Mouse (Mus musculus) limb, embryonic 10.5 days (tissue): ENCODE data around the gene Tnfsf15. TPM values are rescaled to one million over a fixed set of nuclear protein-coding genes. Genes with fewer than 3 reads are reported as not detected.

Experiments used
- DNase-seq: peaks from one replicate; pipeline ENCODE4 v3.0.0-alpha.2; 2017; ENCODE audit warnings: low spot score
- H3K27ac ChIP-seq: fragments of 300-500 bp; sonication (generic); 2 replicates; pipeline ENCODE4 v1.5.1; 2016; ENCODE audit warnings: mild to moderate bottlenecking
- H3K27me3 ChIP-seq: fragments of 300-500 bp; sonication (generic); 2 replicates; pipeline ENCODE4 v1.6.1; 2016; ENCODE audit warnings: low read depth, mild to moderate bottlenecking; ENCODE audit not compliant: poor library complexity, severe bottlenecking
- H3K36me3 ChIP-seq: fragments of 300-500 bp; sonication (generic); 2 replicates; pipeline ENCODE4 v1.6.1; 2016; ENCODE audit warnings: mild to moderate bottlenecking, moderate library complexity
- H3K4me1 ChIP-seq: fragments of 300-500 bp; sonication (generic); 2 replicates; pipeline ENCODE4 v1.6.1; 2016
- H3K4me3 ChIP-seq: fragments of 300-500 bp; sonication (generic); 2 replicates; pipeline ENCODE4 v1.5.1; 2016; ENCODE audit warnings: mild to moderate bottlenecking, moderate library complexity
- H3K9me3 ChIP-seq: fragments of 300-500 bp; sonication (generic); replicated peaks from 2 replicates; pipeline ENCODE4 v1.6.1; 2016; ENCODE audit warnings: mild to moderate bottlenecking
- WGBS: fragments of 180-500 bp; shearing (Covaris S2); methylation state at CpG from one replicate; pipeline ENCODE4 v1.1.7; 2016; 5-methylcytosine and 5-hydroxymethylcytosine counted together
- polyA plus RNA-seq: library from polyadenylated mRNA; unstranded; fragments of >200 nt; fragmentation: Nextera tagmentation; extraction: Ambion mirVana; gene quantifications from 2 replicates; pipeline ENCODE4 v1.2.1, GENCODE M21; 2016

The Tnfsf15 gene
- polyA plus RNA-seq, 1 experiment from 2014 or later, result not detected

- 67% methylated on average over 2 of the region's 2 CpGs for WGBS
- DNase-seq, result no peak
- H3K36me3 ChIP-seq, result no peaks in the 10 kb centered on the region
- no peak overlapping the region for H3K4me3 ChIP-seq
- H3K9me3 ChIP-seq, result no peaks in the 10 kb centered on the region
- H3K27ac ChIP-seq, result no peak overlapping the region
- peaks cover 10% of the 10 kb centered on the region for H3K4me1 ChIP-seq
- H3K27me3 ChIP-seq, result no peaks in the 10 kb centered on the region
These were observed 11.2 kb upstream of the Tnfsf15 start for GRCm38 (mm10) chr4:63756072-63756471.

- Histone ChIP-seq H3K27me3 (no peaks in the 10 kb centered on the region), H3K9me3 (no peaks in the 10 kb centered on the region), H3K4me3 (no peak overlapping the region), H3K4me1 (peaks cover 10% of the 10 kb centered on the region), H3K36me3 (no peaks in the 10 kb centered on the region), H3K27ac (no peak overlapping the region)
- DNase-seq, result no peak
- WGBS, result 88% methylated on average over 9 of the region's 9 CpGs
These were observed 9.6 kb upstream of the Tnfsf15 start for GRCm38 (mm10) chr4:63754467-63755020.

- Histone ChIP-seq H3K27me3 (no peaks in the 10 kb centered on the region), H3K27ac (no peak overlapping the region), H3K36me3 (no peaks in the 10 kb centered on the region), H3K4me3 (no peak overlapping the region), H3K4me1 (peaks cover 10% of the 10 kb centered on the region), H3K9me3 (no peaks in the 10 kb centered on the region)
- no peak for DNase-seq
- WGBS, result 83% methylated on average over 2 of the region's 2 CpGs
These were observed 8.9 kb upstream of the Tnfsf15 start for GRCm38 (mm10) chr4:63753855-63754254.

- Histone ChIP-seq H3K27me3 (no peaks in the 10 kb centered on the region), H3K9me3 (no peaks in the 10 kb centered on the region), H3K36me3 (no peaks in the 10 kb centered on the region), H3K4me3 (no peak overlapping the region), H3K4me1 (peaks cover 10% of the 10 kb centered on the region), H3K27ac (0 out of 2 replicates have a peak overlapping the region, but pooled peaks have one; percentile 6)
- DNase-seq, result no peak
- 63% methylated on average over 16 of the region's 16 CpGs for WGBS
These were observed 8.0 kb upstream of the Tnfsf15 start for GRCm38 (mm10) chr4:63752687-63753523.

- Histone ChIP-seq H3K9me3 (no peaks in the 10 kb centered on the region), H3K27me3 (no peaks in the 10 kb centered on the region), H3K27ac (no peak overlapping the region), H3K36me3 (no peaks in the 10 kb centered on the region), H3K4me3 (no peak overlapping the region), H3K4me1 (peaks cover 18% of the 10 kb centered on the region)
- WGBS, result 82% methylated on average over 3 of the region's 3 CpGs
- DNase-seq, result no peak
These were observed 3.3 kb upstream of the Tnfsf15 start for GRCm38 (mm10) chr4:63748061-63748730.

GRCm38 (mm10) chr4:63745271-63745670 is 358 bp upstream of the Tnfsf15 start:
- H3K4me1 ChIP-seq, result peaks cover 25% of the 10 kb centered on the region
- no peaks in the 10 kb centered on the region for H3K36me3 ChIP-seq
- no peaks in the 10 kb centered on the region for H3K9me3 ChIP-seq
- no peaks in the 10 kb centered on the region for H3K27me3 ChIP-seq
- no peak for DNase-seq
- 72% methylated on average over 6 of the region's 6 CpGs for WGBS
- no peak overlapping the region for H3K27ac ChIP-seq
- H3K4me3 ChIP-seq, result no peak overlapping the region

- Histone ChIP-seq H3K9me3 (no peaks in the 10 kb centered on the region), H3K36me3 (no peaks in the 10 kb centered on the region), H3K27me3 (no peaks in the 10 kb centered on the region), H3K4me1 (peaks cover 31% of the 10 kb centered on the region), H3K4me3 (no peak overlapping the region), H3K27ac (no peak overlapping the region)
- DNase-seq, result no peak
- WGBS, result 63% methylated on average over 1 of the region's 1 CpGs
These were observed 1.3 kb downstream of the Tnfsf15 start for GRCm38 (mm10) chr4:63743660-63744059.

GRCm38 (mm10) chr4:63742763-63743371 is 2.0 kb downstream of the Tnfsf15 start:
- H3K36me3 ChIP-seq, result no peaks in the 10 kb centered on the region
- no peaks in the 10 kb centered on the region for H3K27me3 ChIP-seq
- H3K4me3 ChIP-seq, result no peak overlapping the region
- WGBS, result 85% methylated on average over 5 of the region's 5 CpGs
- no peaks in the 10 kb centered on the region for H3K9me3 ChIP-seq
- no peak for DNase-seq
- peaks cover 31% of the 10 kb centered on the region for H3K4me1 ChIP-seq
- H3K27ac ChIP-seq, result no peak overlapping the region

- H3K27ac ChIP-seq, result 0 out of 2 replicates have a peak overlapping the region, but pooled peaks have one; percentile 6
- no peak overlapping the region for H3K4me3 ChIP-seq
- WGBS, result 64% methylated on average over 7 of the region's 7 CpGs
- H3K36me3 ChIP-seq, result no peaks in the 10 kb centered on the region
- peak; percentile 37 for DNase-seq
- H3K27me3 ChIP-seq, result no peaks in the 10 kb centered on the region
- H3K4me1 ChIP-seq, result peaks cover 31% of the 10 kb centered on the region
- H3K9me3 ChIP-seq, result no peaks in the 10 kb centered on the region
These were observed 2.8 kb downstream of the Tnfsf15 start for GRCm38 (mm10) chr4:63742101-63742500.

GRCm38 (mm10) chr4:63740761-63741160 is 4.2 kb downstream of the Tnfsf15 start:
- Histone ChIP-seq H3K27ac (no peak overlapping the region), H3K36me3 (no peaks in the 10 kb centered on the region), H3K4me1 (peaks cover 31% of the 10 kb centered on the region), H3K27me3 (no peaks in the 10 kb centered on the region), H3K9me3 (no peaks in the 10 kb centered on the region), H3K4me3 (no peak overlapping the region)
- 87% methylated on average over 4 of the region's 4 CpGs for WGBS
- DNase-seq, result no peak

- no peak for DNase-seq
- 85% methylated on average over 3 of the region's 3 CpGs for WGBS
- H3K9me3 ChIP-seq, result no peaks in the 10 kb centered on the region
These were observed 4.9 kb downstream of the Tnfsf15 start for GRCm38 (mm10) chr4:63740001-63740400.

GRCm38 (mm10) chr4:63739524-63739923 is 5.4 kb downstream of the Tnfsf15 start:
- H3K36me3 ChIP-seq, result no peaks in the 10 kb centered on the region
- WGBS, result 75% methylated on average over 7 of the region's 7 CpGs

More at GRCm38 (mm10) chr4:63740001-63740400, 4.9 kb downstream of the Tnfsf15 start:
- Histone ChIP-seq H3K27me3 (no peaks in the 10 kb centered on the region), H3K27ac (peak overlapping the region; percentile 19; the same call in 1 of the 2 replicates), H3K4me1 (peaks cover 31% of the 10 kb centered on the region), H3K36me3 (no peaks in the 10 kb centered on the region), H3K4me3 (no peak overlapping the region)

More at GRCm38 (mm10) chr4:63739524-63739923, 5.4 kb downstream of the Tnfsf15 start:
- Histone ChIP-seq H3K4me1 (peaks cover 27% of the 10 kb centered on the region), H3K4me3 (no peak overlapping the region), H3K9me3 (no peaks in the 10 kb centered on the region), H3K27ac (peak overlapping the region; percentile 19; the same call in 1 of the 2 replicates), H3K27me3 (no peaks in the 10 kb centered on the region)
- no peak for DNase-seq
